Mouse (Mus musculus) MEL (cell line): Measurements from ENCODE around the gene Bdh1. TPM values are rescaled to one million over a fixed set of nuclear protein-coding genes. Genes with fewer than 3 reads are reported as not detected.

Experiments
- DNase-seq: peaks from one replicate; pipeline ENCODE4 v3.0.0; 2011; ENCODE audit warnings: low read depth, low spot score
- H3K27ac ChIP-seq: 2 replicates; pipeline ENCODE4 v1.5.1; 2012; ENCODE audit warnings: low read depth, mild to moderate bottlenecking, control low read depth, low read length, moderate library complexity; ENCODE audit not compliant: control insufficient read depth
- H3K27me3 ChIP-seq, 2 experiments: fragments of 150-350 bp in 1 of 2; sonication (generic) in 1 of 2; 2 replicates each; pipeline ENCODE4 v1.6.1; 2012; ENCODE audit warnings: low read length in 2 of 2, mild to moderate bottlenecking in 2 of 2, improper control_type of control experiment in 1 of 2, moderate library complexity in 1 of 2; ENCODE audit not compliant: insufficient read depth in 2 of 2, control insufficient read depth in 1 of 2
- H3K36me3 ChIP-seq, 2 experiments: 2 replicates each; pipeline ENCODE4 v1.6.1; 2012 to 2014; ENCODE audit warnings: low read length in 2 of 2, improper control_type of control experiment in 1 of 2, inconsistent platforms in 1 of 2, mild to moderate bottlenecking in 1 of 2; ENCODE audit not compliant: insufficient read depth in 2 of 2, control insufficient read depth in 1 of 2
- H3K4me1 ChIP-seq, 2 experiments: fragments of 150-350 bp in 1 of 2; sonication (generic) in 1 of 2; 2 replicates each; pipeline ENCODE4 v1.6.1; 2012; ENCODE audit warnings: low read length in 2 of 2, improper control_type of control experiment in 1 of 2, mild to moderate bottlenecking in 1 of 2; ENCODE audit not compliant: insufficient read depth in 2 of 2, control insufficient read depth in 1 of 2
- H3K4me3 ChIP-seq, 2 experiments: fragments of 150-350 bp in 1 of 2; sonication (generic) in 1 of 2; 2 replicates each; pipeline ENCODE4 v1.5.1; 2012; ENCODE audit warnings: low read depth in 2 of 2, low read length in 2 of 2, mild to moderate bottlenecking in 2 of 2, moderate library complexity in 2 of 2, control low read depth in 1 of 2, improper control_type of control experiment in 1 of 2; ENCODE audit not compliant: control insufficient read depth in 1 of 2, insufficient read depth in 1 of 2
- H3K79me2 ChIP-seq: 2 replicates; pipeline ENCODE4 v1.6.1; 2012; ENCODE audit warnings: mild to moderate bottlenecking, low read length, moderate library complexity; ENCODE audit not compliant: control insufficient read depth, poor library complexity, insufficient read depth
- H3K9ac ChIP-seq: 2 replicates; pipeline ENCODE4 v1.6.1; 2012; ENCODE audit warnings: low read depth, mild to moderate bottlenecking, control low read depth, low read length, moderate library complexity; ENCODE audit not compliant: control insufficient read depth, poor library complexity, severe bottlenecking
- H3K9me3 ChIP-seq: fragments of 150-350 bp; sonication (generic); replicated peaks from 2 replicates; pipeline ENCODE4 v1.6.1; 2012; ENCODE audit warnings: mild to moderate bottlenecking, low read length, improper control_type of control experiment, moderate library complexity; ENCODE audit not compliant: insufficient read depth
- BHLHE40 ChIP-seq: IDR thresholded peaks from 2 replicates; pipeline ENCODE4 v1.6.1; 2012; ENCODE audit warnings: low read depth, mild to moderate bottlenecking, inconsistent platforms, low read length, improper control_type of control experiment, borderline replicate concordance
- CHD1 ChIP-seq: IDR thresholded peaks from 2 replicates; pipeline ENCODE4 v1.6.1; 2012; ENCODE audit warnings: low read depth, mild to moderate bottlenecking, inconsistent platforms, low read length, improper control_type of control experiment
- CHD2 ChIP-seq: IDR thresholded peaks from 2 replicates; pipeline ENCODE4 v1.6.1; 2011; ENCODE audit warnings: low read length, improper control_type of control experiment
- ETS1 ChIP-seq: IDR thresholded peaks from 2 replicates; pipeline ENCODE4 v1.6.1; 2012; ENCODE audit warnings: low read depth, mild to moderate bottlenecking, inconsistent platforms, low read length, improper control_type of control experiment, moderate library complexity
- GABPA ChIP-seq: IDR thresholded peaks from 2 replicates; pipeline ENCODE4 v1.6.1; 2012; ENCODE audit warnings: low read depth, mild to moderate bottlenecking, inconsistent platforms, low read length, improper control_type of control experiment, moderate library complexity
- GATA1 ChIP-seq: IDR thresholded peaks from 2 replicates; pipeline ENCODE4 v1.6.1; 2011; ENCODE audit warnings: low read depth, low read length, improper control_type of control experiment
- HCFC1 ChIP-seq: IDR thresholded peaks from 2 replicates; pipeline ENCODE4 v1.6.1; 2012; ENCODE audit warnings: low read depth, mild to moderate bottlenecking, inconsistent platforms, low read length, improper control_type of control experiment, moderate library complexity
- JUND ChIP-seq: IDR thresholded peaks from 2 replicates; pipeline ENCODE4 v1.6.1; 2011; ENCODE audit warnings: low read depth, mild to moderate bottlenecking, improper control_type of control experiment, low read length
- KAT2A ChIP-seq: conservative IDR thresholded peaks from 2 replicates; pipeline ENCODE4 v1.6.1; 2012; ENCODE audit warnings: low read depth, low read length, improper control_type of control experiment, inconsistent platforms
- MAFK ChIP-seq: IDR thresholded peaks from 2 replicates; pipeline ENCODE4 v1.6.1; 2011; ENCODE audit warnings: low read depth, mild to moderate bottlenecking, low read length, improper control_type of control experiment, borderline replicate concordance
- MAX ChIP-seq: IDR thresholded peaks from 2 replicates; pipeline ENCODE4 v1.6.1; 2011; ENCODE audit warnings: low read length, improper control_type of control experiment
- MAZ ChIP-seq: IDR thresholded peaks from 2 replicates; pipeline ENCODE4 v1.6.1; 2012; ENCODE audit warnings: low read depth, mild to moderate bottlenecking, inconsistent platforms, low read length, improper control_type of control experiment
- MEF2A ChIP-seq: IDR thresholded peaks from 2 replicates; pipeline ENCODE4 v1.6.1; 2014; ENCODE audit warnings: low read depth, mild to moderate bottlenecking, inconsistent platforms, low read length, improper control_type of control experiment; ENCODE audit not compliant: poor library complexity, insufficient replicate concordance, severe bottlenecking; ENCODE audit errors: extremely low read depth
- MXI1 ChIP-seq: IDR thresholded peaks from 2 replicates; pipeline ENCODE4 v1.6.1; 2011; ENCODE audit warnings: mild to moderate bottlenecking, low read depth, low read length, improper control_type of control experiment
- MYC ChIP-seq: IDR thresholded peaks from 2 replicates; pipeline ENCODE4 v1.6.1; 2011; ENCODE audit warnings: low read depth, mild to moderate bottlenecking, low read length, improper control_type of control experiment, moderate library complexity
- NELFE ChIP-seq: IDR thresholded peaks from 2 replicates; pipeline ENCODE4 v1.6.1; 2011; ENCODE audit warnings: low read depth, low read length, improper control_type of control experiment
- NRF1 ChIP-seq: IDR thresholded peaks from 2 replicates; pipeline ENCODE4 v1.6.1; 2014; ENCODE audit warnings: low read depth, mild to moderate bottlenecking, inconsistent platforms, low read length, improper control_type of control experiment, moderate library complexity; ENCODE audit not compliant: poor library complexity, insufficient read depth, severe bottlenecking
- POLR2AphosphoS5 ChIP-seq: IDR thresholded peaks from 2 replicates; pipeline ENCODE4 v1.6.1; 2012; ENCODE audit warnings: low read depth, borderline replicate concordance, mild to moderate bottlenecking, inconsistent platforms, low read length, moderate library complexity, mixed read lengths
- RCOR1 ChIP-seq: IDR thresholded peaks from 2 replicates; pipeline ENCODE4 v1.6.1; 2012; ENCODE audit warnings: low read depth, mild to moderate bottlenecking, inconsistent platforms, low read length, improper control_type of control experiment
- SIN3A ChIP-seq: IDR thresholded peaks from 2 replicates; pipeline ENCODE4 v1.6.1; 2012; ENCODE audit warnings: low read length, improper control_type of control experiment, inconsistent platforms
- SMC3 ChIP-seq: IDR thresholded peaks from 2 replicates; pipeline ENCODE4 v1.6.1; 2011; ENCODE audit warnings: low read depth, low read length, improper control_type of control experiment
- TBP ChIP-seq: IDR thresholded peaks from 2 replicates; pipeline ENCODE4 v1.8.0; 2011; ENCODE audit warnings: low read depth, low read length, improper control_type of control experiment
- USF1 ChIP-seq: IDR thresholded peaks from 2 replicates; pipeline ENCODE4 v1.6.1; 2014; ENCODE audit warnings: low read depth, mild to moderate bottlenecking, inconsistent platforms, low read length, improper control_type of control experiment, moderate library complexity
- USF2 ChIP-seq, 2 experiments: IDR thresholded peaks; 2 replicates each; pipeline ENCODE4 v1.6.1; 2011 to 2012; ENCODE audit warnings: improper control_type of control experiment in 2 of 2, low read length in 2 of 2, borderline replicate concordance in 1 of 2, inconsistent platforms in 1 of 2, low read depth in 1 of 2, mild to moderate bottlenecking in 1 of 2; ENCODE audit not compliant: insufficient read depth in 1 of 2
- ZC3H11A ChIP-seq: IDR thresholded peaks from 2 replicates; pipeline ENCODE4 v1.6.1; 2012; ENCODE audit warnings: low read depth, mild to moderate bottlenecking, inconsistent platforms, low read length, improper control_type of control experiment
- ZKSCAN1 ChIP-seq: IDR thresholded peaks from 2 replicates; pipeline ENCODE4 v1.6.1; 2012; ENCODE audit warnings: low read depth, mild to moderate bottlenecking, inconsistent platforms, low read length, improper control_type of control experiment, moderate library complexity
- ZNF384 ChIP-seq: IDR thresholded peaks from 2 replicates; pipeline ENCODE4 v1.6.1; 2012; ENCODE audit warnings: low read depth, mild to moderate bottlenecking, inconsistent platforms, low read length, improper control_type of control experiment
- polyA plus RNA-seq, 2 experiments: library from polyadenylated mRNA; stranded (reverse) in 1 of 2; unstranded in 1 of 2; fragments of >175 nt in 1 of 2; fragments of >200 nt in 1 of 2; gene quantifications; 2 replicates each; pipeline versions ENCODE4 v1.2.1 to v1.2.4; 2012; ENCODE audit warnings: low replicate concordance in 2 of 2, low read depth in 1 of 2; ENCODE audit not compliant: insufficient read length in 2 of 2, insufficient read depth in 1 of 2, missing spikeins in 1 of 2
- total RNA-seq: library from RNA; depleted of rRNA; stranded (reverse); fragments of 300-350 nt; gene quantifications from 2 replicates; pipeline ENCODE4 v1.2.3, GENCODE M21; 2012

The Bdh1 gene
- total and polyA plus RNA-seq, 3 experiments, result 67.5 to 187 TPM; not detected in 1

GRCm38 (mm10) chr16:31500969-31501750, 79.1 kb downstream of the Bdh1 start:
- no peak overlapping the region for H3K27ac ChIP-seq
- H3K4me1 ChIP-seq, result peaks cover 0 to 3% of the 10 kb centered on the region in 2 experiments; a peak in 1 of 4 replicates
- DNase-seq, result no peak
- H3K4me3 ChIP-seq, result no peak overlapping the region
- no peak overlapping the region for H3K9ac ChIP-seq
- no peaks in the 10 kb centered on the region for H3K9me3 ChIP-seq
- peaks cover 0 to under 1% of the 10 kb centered on the region in 2 experiments; a peak in 1 of 4 replicates for H3K36me3 ChIP-seq
- no peak for TF ChIP-seq MXI1
- TF ChIP-seq USF2 (IDR thresholded peaks at IDR 0.05; ENCODE audit: borderline replicate concordance in 1 of 2, insufficient read depth in 1 of 2, low read depth in 1 of 2, low read length in 2 of 2), result no peak
- no peak for TF ChIP-seq MYC
- no peak for TF ChIP-seq MAZ
- TF ChIP-seq ZKSCAN1, result no peak
- no peak for TF ChIP-seq SMC3
- TF ChIP-seq BHLHE40, result no peak
- no peak for TF ChIP-seq MAFK
- no peak for TF ChIP-seq NRF1
- TF ChIP-seq ZC3H11A, result no peak
- TF ChIP-seq ZNF384, result no peak
- TF ChIP-seq KAT2A, result no peak
- no peak for TF ChIP-seq GATA1
- no peak for TF ChIP-seq RCOR1
- no peak for TF ChIP-seq JUND
- TF ChIP-seq USF1, result no peak
- H3K79me2 ChIP-seq, result no peaks in the 10 kb centered on the region
- no peaks in the 10 kb centered on the region for H3K27me3 ChIP-seq

GRCm38 (mm10) chr16:31501751-31502365, 79.8 kb downstream of the Bdh1 start:
- Histone ChIP-seq H3K4me3 (no peak overlapping the region), H3K4me1 (peaks cover 0 to 3% of the 10 kb centered on the region in 2 experiments; a peak in 1 of 4 replicates), H3K36me3 (peaks cover 0 to 4% of the 10 kb centered on the region in 2 experiments; a peak in 1 of 4 replicates), H3K9me3 (no peaks in the 10 kb centered on the region), H3K27me3 (no peaks in the 10 kb centered on the region), H3K79me2 (no peaks in the 10 kb centered on the region), H3K27ac (no peak overlapping the region), H3K9ac (no peak overlapping the region)
- DNase-seq, result no peak
- no peak for TF ChIP-seq ZNF384
- TF ChIP-seq MEF2A, result no peak
- TF ChIP-seq ZC3H11A, result no peak
- TF ChIP-seq NELFE, result no peak
- TF ChIP-seq ETS1, result no peak
- TF ChIP-seq MXI1, result no peak
- no peak for TF ChIP-seq CHD1
- TF ChIP-seq SIN3A, result no peak
- no peak for TF ChIP-seq HCFC1
- TF ChIP-seq USF2 (IDR thresholded peaks at IDR 0.05; ENCODE audit: borderline replicate concordance in 1 of 2, insufficient read depth in 1 of 2, low read depth in 1 of 2, low read length in 2 of 2), result no peak
- TF ChIP-seq GABPA, result no peak
- TF ChIP-seq POLR2AphosphoS5, result no peak
- TF ChIP-seq MAX, result no peak
- TF ChIP-seq ZKSCAN1, result no peak
- TF ChIP-seq JUND, result no peak
- TF ChIP-seq TBP, result no peak
- no peak for TF ChIP-seq GATA1
- TF ChIP-seq CHD2, result no peak
